Mouse (Mus musculus): ENCODE data around the gene Ddx1. TPM values are rescaled to one million over a fixed set of nuclear protein-coding genes. Genes with fewer than 3 reads are reported as not detected.

Ddx1 gene
- total and polyA plus RNA-seq, 2 experiments from 2014 or later, result 54.4 to 126 TPM

DNA sequence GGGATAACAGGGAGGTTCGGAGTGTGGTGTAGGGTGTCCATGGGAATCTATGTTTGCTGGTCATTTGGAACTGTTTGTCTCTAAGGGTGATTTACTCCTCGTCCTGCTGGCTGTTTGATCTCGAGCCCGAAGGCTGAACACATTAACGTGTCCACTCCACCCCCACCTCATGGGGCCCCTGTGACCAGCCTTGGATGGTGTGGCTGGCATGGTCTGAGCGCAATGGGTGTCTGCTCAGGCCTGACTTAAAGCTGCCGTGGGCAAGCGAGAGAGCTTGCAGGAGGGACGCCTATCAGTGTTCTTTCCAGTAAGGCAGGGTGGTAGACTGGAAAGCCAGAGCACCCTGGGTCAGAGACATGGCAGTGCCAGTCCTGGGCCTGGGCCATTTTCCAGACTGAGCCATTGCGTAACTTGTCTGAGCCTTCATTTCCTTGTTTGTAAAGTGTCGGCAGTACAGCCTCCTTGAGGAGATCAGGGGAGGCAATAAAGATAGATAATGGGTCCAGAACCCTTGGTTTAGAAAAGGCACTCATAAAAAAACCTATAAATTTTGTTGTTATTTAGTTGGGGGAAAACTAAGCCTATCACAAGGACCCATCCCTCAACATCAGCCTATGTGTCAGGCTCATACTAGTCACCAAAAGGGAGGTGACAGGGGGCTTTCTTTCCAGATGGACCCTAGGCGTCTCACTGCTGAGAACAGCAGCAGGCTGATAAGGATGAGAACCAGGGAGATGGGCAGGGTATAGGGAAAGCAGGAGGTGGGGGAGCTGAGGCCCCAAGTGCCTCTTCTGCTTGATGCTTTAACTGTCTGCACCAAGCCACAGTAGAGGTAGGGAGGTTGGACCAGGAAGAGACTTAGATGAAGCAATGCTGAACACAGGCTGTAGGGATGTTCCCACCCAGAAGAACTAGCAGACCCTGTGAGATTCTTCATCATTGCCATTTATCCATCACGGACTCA, 49.4 kb downstream of the Ddx1 start:
- Histone ChIP-seq H3K9ac (replicated peaks; ENCODE audit: low read length, poor library complexity, severe bottlenecking) (no peak overlapping the region), H3K36me3 (ENCODE audit: insufficient read depth, low read length) (no peaks in the 10 kb centered on the region), H3K4me1 (ENCODE audit: insufficient read depth, low read length) (no peaks in the 10 kb centered on the region), H3K27me3 (ENCODE audit: insufficient read depth, low read length) (no peaks in the 10 kb centered on the region), H3K4me3 (ENCODE audit: low read depth, low read length) (no peak overlapping the region), H3K27ac (ENCODE audit: low read depth, low read length) (no peak overlapping the region), H3K4me2 (ENCODE audit: low read depth, low read length, poor library complexity, severe bottlenecking) (no peak overlapping the region), H3K9me3 (ENCODE audit: low read length) (no peaks in the 10 kb centered on the region)
- no peak for TF ChIP-seq CTCF (IDR thresholded peaks at IDR 0.05)
- DNase-seq (ENCODE audit: low spot score) (no peak), ATAC-seq (ENCODE audit: low FRiP score) (no peak)
- WGBS, result 90% methylated on average over 13 of the region's 13 CpGs

- H3K4me2 ChIP-seq (ENCODE audit: low read depth, low read length, poor library complexity, severe bottlenecking), result no peak overlapping the region
- DNase-seq (ENCODE audit: low spot score), result no peak
- no peak overlapping the region for H3K27ac ChIP-seq (ENCODE audit: low read depth, low read length)
- H3K27me3 ChIP-seq (ENCODE audit: insufficient read depth, low read length), result no peaks in the 10 kb centered on the region
- H3K9ac ChIP-seq (replicated peaks; ENCODE audit: low read length, poor library complexity, severe bottlenecking), result no peak overlapping the region
- WGBS, result 93% methylated on average over 3 of the region's 3 CpGs
- no peak for TF ChIP-seq CTCF (IDR thresholded peaks at IDR 0.05)
- ATAC-seq (ENCODE audit: low FRiP score), result no peak
- no peaks in the 10 kb centered on the region for H3K9me3 ChIP-seq (ENCODE audit: low read length)
- no peaks in the 10 kb centered on the region for H3K4me1 ChIP-seq (ENCODE audit: insufficient read depth, low read length)
- H3K4me3 ChIP-seq (ENCODE audit: low read depth, low read length), result no peak overlapping the region
- no peaks in the 10 kb centered on the region for H3K36me3 ChIP-seq (ENCODE audit: insufficient read depth, low read length)
These were observed 50.9 kb downstream of the Ddx1 start for GRCm38 (mm10) chr12:13198157-13198556.

DNA sequence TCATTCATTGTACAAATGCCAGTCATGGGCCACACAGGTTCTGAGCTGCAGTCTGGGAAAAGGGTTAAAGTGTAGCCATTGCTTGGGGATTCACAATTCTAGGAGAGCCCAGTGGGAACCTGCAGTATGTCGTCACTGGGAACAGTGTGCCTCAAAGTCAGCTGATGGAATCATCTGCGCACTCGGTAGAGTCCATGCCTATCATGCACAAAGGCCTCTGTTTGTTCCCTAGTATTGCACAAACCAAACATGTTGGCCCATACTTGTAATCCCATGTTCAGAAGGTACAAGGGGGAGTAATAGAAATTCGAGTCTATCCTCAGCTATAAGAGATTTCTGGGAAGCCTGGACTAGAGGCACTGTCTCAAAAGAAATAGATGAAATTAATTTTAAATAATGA, 52.9 kb downstream of the Ddx1 start:
- DNase-seq (ENCODE audit: low spot score), result no peak
- no peak overlapping the region for H3K27ac ChIP-seq (ENCODE audit: low read depth, low read length)
- WGBS, result 77% methylated on average over 4 of the region's 4 CpGs
- H3K4me1 ChIP-seq (ENCODE audit: insufficient read depth, low read length), result no peaks in the 10 kb centered on the region
- ATAC-seq (ENCODE audit: low FRiP score), result no peak
- no peak overlapping the region for H3K4me2 ChIP-seq (ENCODE audit: low read depth, low read length, poor library complexity, severe bottlenecking)
- H3K36me3 ChIP-seq (ENCODE audit: insufficient read depth, low read length), result no peaks in the 10 kb centered on the region
- TF ChIP-seq CTCF (IDR thresholded peaks at IDR 0.05), result no peak
- H3K9ac ChIP-seq (replicated peaks; ENCODE audit: low read length, poor library complexity, severe bottlenecking), result no peak overlapping the region
- H3K4me3 ChIP-seq (ENCODE audit: low read depth, low read length), result no peak overlapping the region
- no peaks in the 10 kb centered on the region for H3K27me3 ChIP-seq (ENCODE audit: insufficient read depth, low read length)
- H3K9me3 ChIP-seq (ENCODE audit: low read length), result no peaks in the 10 kb centered on the region

- H3K9me3 ChIP-seq (ENCODE audit: low read length), result no peaks in the 10 kb centered on the region
- no peak overlapping the region for H3K27ac ChIP-seq (ENCODE audit: low read depth, low read length)
- no peaks in the 10 kb centered on the region for H3K27me3 ChIP-seq (ENCODE audit: insufficient read depth, low read length)
- no peak overlapping the region for H3K4me2 ChIP-seq (ENCODE audit: low read depth, low read length, poor library complexity, severe bottlenecking)
- no peaks in the 10 kb centered on the region for H3K4me1 ChIP-seq (ENCODE audit: insufficient read depth, low read length)
- no peak for ATAC-seq (ENCODE audit: low FRiP score)
- H3K4me3 ChIP-seq (ENCODE audit: low read depth, low read length), result no peak overlapping the region
- no peak for TF ChIP-seq CTCF (IDR thresholded peaks at IDR 0.05)
- DNase-seq (ENCODE audit: low spot score), result no peak
- no peaks in the 10 kb centered on the region for H3K36me3 ChIP-seq (ENCODE audit: insufficient read depth, low read length)
- no peak overlapping the region for H3K9ac ChIP-seq (replicated peaks; ENCODE audit: low read length, poor library complexity, severe bottlenecking)
These were observed 53.5 kb downstream of the Ddx1 start for GRCm38 (mm10) chr12:13195506-13195905.

DNA sequence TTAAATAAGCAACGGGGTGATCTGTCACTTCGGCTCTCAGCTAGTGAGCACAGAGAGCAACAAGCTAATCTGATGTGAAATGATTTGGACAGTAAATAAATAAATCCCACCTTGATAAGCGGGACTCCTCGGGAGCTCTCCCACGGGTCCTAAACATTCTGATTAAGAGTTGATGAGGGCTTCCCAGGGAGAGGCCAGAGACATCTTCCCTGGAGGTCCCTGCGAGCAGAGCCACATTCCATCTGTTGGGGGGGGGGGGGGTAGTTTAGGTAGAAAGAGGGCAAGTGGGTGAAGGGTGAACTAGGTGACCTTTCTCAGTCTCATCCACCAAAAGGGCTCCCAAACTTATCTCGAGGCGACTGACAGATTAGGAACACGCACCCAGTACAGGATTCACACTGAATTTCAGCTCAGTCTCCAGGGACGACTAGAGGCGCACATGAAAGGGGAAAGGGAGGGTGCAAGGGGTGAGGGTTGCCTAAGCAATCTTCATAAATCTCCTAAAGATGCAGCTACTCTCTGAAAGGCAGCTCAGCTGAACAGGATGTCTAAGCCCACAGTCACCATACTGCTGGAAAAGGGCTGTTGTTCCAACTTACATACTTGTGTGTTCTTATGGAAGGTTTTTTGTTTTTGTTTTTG, 60.8 kb downstream of the Ddx1 start:
- Histone ChIP-seq H3K4me3 (ENCODE audit: low read depth, low read length) (no peak overlapping the region), H3K4me1 (ENCODE audit: insufficient read depth, low read length) (no peaks in the 10 kb centered on the region), H3K9me3 (ENCODE audit: low read length) (no peaks in the 10 kb centered on the region), H3K27ac (ENCODE audit: low read depth, low read length) (no peak overlapping the region), H3K4me2 (ENCODE audit: low read depth, low read length, poor library complexity, severe bottlenecking) (no peak overlapping the region), H3K9ac (replicated peaks; ENCODE audit: low read length, poor library complexity, severe bottlenecking) (no peak overlapping the region), H3K27me3 (ENCODE audit: insufficient read depth, low read length) (no peaks in the 10 kb centered on the region), H3K36me3 (ENCODE audit: insufficient read depth, low read length) (no peaks in the 10 kb centered on the region)
- ATAC-seq (ENCODE audit: low FRiP score) (no peak), DNase-seq (ENCODE audit: low spot score) (no peak)
- no peak for TF ChIP-seq CTCF (IDR thresholded peaks at IDR 0.05)
- 59% methylated on average over 11 of the region's 11 CpGs for WGBS

- H3K9me3 ChIP-seq (ENCODE audit: low read length), result no peaks in the 10 kb centered on the region
- no peak overlapping the region for H3K9ac ChIP-seq (replicated peaks; ENCODE audit: low read length, poor library complexity, severe bottlenecking)
- no peak for TF ChIP-seq CTCF (IDR thresholded peaks at IDR 0.05)
- peaks cover 5% of the 10 kb centered on the region; the same call in 1 of the 2 replicates for H3K4me1 ChIP-seq (ENCODE audit: insufficient read depth, low read length)
- no peak overlapping the region for H3K27ac ChIP-seq (ENCODE audit: low read depth, low read length)
- H3K27me3 ChIP-seq (ENCODE audit: insufficient read depth, low read length), result no peaks in the 10 kb centered on the region
- H3K36me3 ChIP-seq (ENCODE audit: insufficient read depth, low read length), result no peaks in the 10 kb centered on the region
- H3K4me2 ChIP-seq (ENCODE audit: low read depth, low read length, poor library complexity, severe bottlenecking), result no peak overlapping the region
- 87% methylated on average over 4 of the region's 4 CpGs for WGBS
- no peak for ATAC-seq (ENCODE audit: low FRiP score)
- no peak for DNase-seq (ENCODE audit: low spot score)
- no peak overlapping the region for H3K4me3 ChIP-seq (ENCODE audit: low read depth, low read length)
These were observed 62.8 kb downstream of the Ddx1 start for GRCm38 (mm10) chr12:13186209-13186608.

All from midbrain, postnatal 0 days (tissue).